Comparison of ENCODE assay signal across 14 mouse cellular contexts in genomic region chr13:120299991-120300442, GRCm38 (mm10). TPM values are rescaled to one million over a fixed set of nuclear protein-coding genes. Genes with fewer than 3 reads are reported as not detected.
A peak's percentile ranks its signal among the peaks of the same experiment; 100 is the strongest.
DNase-seq lines count a peak whose midpoint lies in the region; ATAC-seq and TF ChIP-seq lines count a peak whose summit lies in the region.
"Had no signal": no experiment of that assay in that cellular context is flagged by ENCODE, and none has a peak within 500 bp of the region (broad histone marks: within the 10 kb centered on the region; RNA-seq: fewer than 3 reads in every experiment).

Gene BC147527 (plus strand): TSS chr13:120300392.

- no peak for TF ChIP-seq CTCF in gastrocnemius, adult 2 months (IDR thresholded peaks at IDR 0.05)

- intact Hi-C loops in gastrocnemius, adult 2 months (cut with DNase I) = no loop called here

- no peaks in the 10 kb centered on the region for H3K36me3 ChIP-seq in midbrain, embryonic 14.5 days (ENCODE audit: control insufficient read depth, insufficient read depth, low read length)
- no peaks in the 10 kb centered on the region for H3K36me3 ChIP-seq in intestine, embryonic 16.5 days (ENCODE audit: control insufficient read depth, insufficient read depth, low read length)
- H3K36me3 ChIP-seq: forebrain, embryonic 10.5 days; heart, embryonic 12.5 days had no signal

- ATAC-seq in midbrain, embryonic 14.5 days (ENCODE audit: low FRiP score, low TSS enrichment) = no peak
- no peak for ATAC-seq in intestine, embryonic 16.5 days

- no peak within 1 kb of the TSS for H3K27ac ChIP-seq in gastrocnemius, adult 2 months
- no peak within 1 kb of the TSS for H3K27ac ChIP-seq in midbrain, embryonic 14.5 days (replicated peaks; ENCODE audit: low read depth, low read length)
- no peak within 1 kb of the TSS for H3K27ac ChIP-seq in intestine, embryonic 16.5 days (ENCODE audit: low read length)
- H3K27ac ChIP-seq: forebrain, embryonic 10.5 days had no signal

- H3K9me3 ChIP-seq in midbrain, embryonic 14.5 days (ENCODE audit: control insufficient read depth, low read length) = no peaks in the 10 kb centered on the region
- no peaks in the 10 kb centered on the region for H3K9me3 ChIP-seq in intestine, embryonic 16.5 days (ENCODE audit: control insufficient read depth, low read length)
- H3K9me3 ChIP-seq: forebrain, embryonic 10.5 days; heart, embryonic 12.5 days had no signal

- DNase-seq in adrenal gland, adult 2 months = peak; percentile 7
- no peak for DNase-seq in adrenal gland, adult 18-20 months (ENCODE audit: low spot score in 2 of 2)
- peak; percentile 30 to 33 for DNase-seq in B cell, adult 2 months
- DNase-seq in fibroblast of lung, adult 2 months (ENCODE audit: low read depth) = peak; percentile 8
- peak; percentile 40 for DNase-seq in skeletal muscle tissue, adult 2 months (ENCODE audit: low read depth, low spot score)
- no peak for DNase-seq in gastrocnemius, adult 2 months
- no peak for DNase-seq in midbrain, embryonic 14.5 days
- DNase-seq: cerebellum, postnatal 14 days; left cerebral cortex, postnatal 4 days had no signal

- no peak within 1 kb of the TSS for H3K4me2 ChIP-seq in midbrain, embryonic 14.5 days (ENCODE audit: low read length)
- H3K4me2 ChIP-seq in intestine, embryonic 16.5 days (ENCODE audit: low read depth, low read length) = no peak within 1 kb of the TSS
- H3K4me2 ChIP-seq: heart, embryonic 12.5 days had no signal

- WGBS in midbrain, embryonic 14.5 days = 53% methylated on average over 2 of the region's 2 CpGs
- WGBS in intestine, embryonic 16.5 days = 57% methylated on average over 2 of the region's 2 CpGs

- no peak within 1 kb of the TSS for H3K4me3 ChIP-seq in gastrocnemius, adult 2 months
- no peak within 1 kb of the TSS for H3K4me3 ChIP-seq in midbrain, embryonic 14.5 days (replicated peaks; ENCODE audit: low read depth, low read length)
- H3K4me3 ChIP-seq in intestine, embryonic 16.5 days (ENCODE audit: low read length) = no peak within 1 kb of the TSS
- H3K4me3 ChIP-seq: forebrain, embryonic 10.5 days; heart, embryonic 12.5 days had no signal

- no peak within 1 kb of the TSS for H3K9ac ChIP-seq in midbrain, embryonic 14.5 days (replicated peaks; ENCODE audit: low read length)
- H3K9ac ChIP-seq in intestine, embryonic 16.5 days (ENCODE audit: low read depth, low read length) = no peak within 1 kb of the TSS
- H3K9ac ChIP-seq: heart, embryonic 12.5 days had no signal

- H3K27me3 ChIP-seq in midbrain, embryonic 14.5 days (ENCODE audit: control insufficient read depth, insufficient read depth, low read length) = no peaks in the 10 kb centered on the region
- H3K27me3 ChIP-seq in intestine, embryonic 16.5 days (replicated peaks; ENCODE audit: control insufficient read depth, insufficient read depth, low read length) = no peaks in the 10 kb centered on the region
- H3K27me3 ChIP-seq: heart, embryonic 12.5 days had no signal

- no peaks in the 10 kb centered on the region for H3K4me1 ChIP-seq in midbrain, embryonic 14.5 days (ENCODE audit: control insufficient read depth, insufficient read depth, low read length)
- H3K4me1 ChIP-seq in intestine, embryonic 16.5 days (ENCODE audit: control insufficient read depth, insufficient read depth, low read length) = no peaks in the 10 kb centered on the region
- H3K4me1 ChIP-seq: forebrain, embryonic 10.5 days; heart, embryonic 12.5 days had no signal

RNA-seq across cellular contexts. Expression of gene BC147527, which starts in this region (rescaled TPM):
- total RNA-seq in adrenal gland, adult 2 months (2021) = not detected
- 0.20 TPM in 1 of 2 replicates, not detected in the other for polyA plus RNA-seq in adrenal gland, adult 2 months (2012; rRNA removed)
- total RNA-seq in adrenal gland, adult 18-20 months (2021) = under 1 TPM in 1 of 2 experiments, not detected in 1; 0.35 TPM
- not detected for total RNA-seq in gastrocnemius, adult 2 months (2021)
- 0.47 TPM in 1 of 2 replicates, not detected in the other for polyA plus RNA-seq in midbrain, embryonic 14.5 days (2014; fragmentation: Nextera tagmentation; extraction: Ambion mirVana)
- 0.48 and 0.80 TPM in 2 replicates for polyA plus RNA-seq in intestine, embryonic 16.5 days (2015; fragmentation: Nextera tagmentation; extraction: Ambion mirVana)
- total RNA-seq: left cerebral cortex, postnatal 4 days; midbrain, postnatal 0 days had no signal
- polyA plus RNA-seq: forebrain, embryonic 10.5 days; heart, embryonic 12.5 days; kidney, embryonic 16.5 days; midbrain, postnatal 0 days had no signal

Comparison
In these comparisons a context has a peak if more than half of its experiments do, and no peak if none do; other contexts are left out.
1. Peak in DNase-seq in adrenal gland, adult 2 months; RNA of the gene not detected or under 1 TPM.
2. DNase-seq: peak in B cell, adult 2 months (2 of 2), fibroblast of lung, adult 2 months (single experiment) and skeletal muscle tissue, adult 2 months (single experiment); none in adrenal gland, adult 18-20 months (0 of 2), gastrocnemius, adult 2 months (single experiment) and midbrain, embryonic 14.5 days (single experiment).